Mouse (Mus musculus): ENCODE measurements around the gene Rimbp2. TPM values are rescaled to one million over a fixed set of nuclear protein-coding genes. Genes with fewer than 3 reads are reported as not detected.

Gene Rimbp2
- polyA plus RNA-seq, 1 experiment = not detected

DNA sequence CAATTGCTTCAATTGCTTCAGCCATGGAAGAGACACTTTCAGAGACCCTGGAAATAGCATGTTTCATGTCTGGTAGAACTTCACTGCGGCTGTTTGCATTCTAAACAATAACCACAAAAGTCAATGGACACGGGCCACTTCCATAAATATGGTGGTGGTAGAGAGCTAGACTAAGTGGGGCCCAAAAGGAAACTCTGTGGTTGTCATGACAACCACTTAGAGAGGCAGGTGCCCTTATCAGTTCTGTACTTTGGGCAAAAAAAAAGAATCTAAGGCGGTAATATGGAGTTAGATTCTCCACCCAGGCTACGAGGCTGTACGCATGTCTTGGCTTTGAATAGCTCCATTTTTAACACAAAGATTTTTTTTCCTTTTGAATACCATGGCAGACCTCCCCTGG is 86.5 kb downstream of the Rimbp2 start:
- H3K4me1 ChIP-seq (ENCODE audit: control insufficient read depth) = no peaks in the 10 kb centered on the region
- TF ChIP-seq GATA1 (IDR thresholded peaks at IDR 0.05; ENCODE audit: low read length) (no peak), TAL1 (IDR thresholded peaks at IDR 0.05; ENCODE audit: low read length) (no peak)
- peaks cover 3% of the 10 kb centered on the region; the same call in 1 of the 2 replicates for H3K9me3 ChIP-seq (ENCODE audit: control insufficient read depth, low read length)
- H3K4me3 ChIP-seq (replicated peaks) = no peak overlapping the region
- no peaks in the 10 kb centered on the region for H3K27me3 ChIP-seq (ENCODE audit: control insufficient read depth)
- no peaks in the 10 kb centered on the region for H3K36me3 ChIP-seq (ENCODE audit: control insufficient read depth)

DNA sequence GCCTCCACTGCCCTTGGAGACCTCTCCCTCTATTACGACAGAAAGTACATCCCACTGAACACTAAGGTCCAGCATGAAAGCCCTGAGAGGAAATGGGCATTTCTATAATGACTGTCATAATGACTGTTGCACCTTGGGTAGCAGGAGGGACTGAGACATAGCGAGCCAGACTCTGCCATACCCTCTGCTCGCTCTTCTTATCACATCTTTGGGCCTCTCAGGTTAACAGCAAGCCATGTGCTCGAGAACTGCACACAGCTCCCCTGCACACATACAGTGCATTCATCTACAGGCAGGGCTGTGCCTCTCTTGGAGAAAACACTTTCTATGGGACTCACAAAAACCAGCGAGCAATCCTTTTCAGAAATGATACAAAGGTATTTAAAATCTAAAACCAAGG is 87.0 kb downstream of the Rimbp2 start:
- Histone ChIP-seq H3K36me3 (ENCODE audit: control insufficient read depth) (no peaks in the 10 kb centered on the region), H3K9me3 (ENCODE audit: control insufficient read depth, low read length) (peaks cover 3% of the 10 kb centered on the region; the same call in 1 of the 2 replicates), H3K4me3 (replicated peaks) (no peak overlapping the region), H3K27me3 (ENCODE audit: control insufficient read depth) (no peaks in the 10 kb centered on the region), H3K4me1 (ENCODE audit: control insufficient read depth) (no peaks in the 10 kb centered on the region)
- TF ChIP-seq GATA1 (IDR thresholded peaks at IDR 0.05; ENCODE audit: low read length) = no peak
- TF ChIP-seq TAL1 (IDR thresholded peaks at IDR 0.05; ENCODE audit: low read length) = no peak

GRCm38 (mm10) chr5:128863497-128863896 is 89.8 kb downstream of the Rimbp2 start:
- Histone ChIP-seq H3K4me1 (ENCODE audit: control insufficient read depth) (no peaks in the 10 kb centered on the region), H3K27me3 (ENCODE audit: control insufficient read depth) (no peaks in the 10 kb centered on the region), H3K9me3 (ENCODE audit: control insufficient read depth, low read length) (peaks cover 3% of the 10 kb centered on the region; the same call in 1 of the 2 replicates), H3K4me3 (replicated peaks) (no peak overlapping the region), H3K36me3 (ENCODE audit: control insufficient read depth) (no peaks in the 10 kb centered on the region)
- TF ChIP-seq TAL1 (IDR thresholded peaks at IDR 0.05; ENCODE audit: low read length) = no peak
- TF ChIP-seq GATA1 (IDR thresholded peaks at IDR 0.05; ENCODE audit: low read length) = no peak

GRCm38 (mm10) chr5:128860907-128861306 is 92.4 kb downstream of the Rimbp2 start:
- TF ChIP-seq GATA1 (IDR thresholded peaks at IDR 0.05; ENCODE audit: low read length) (no peak), TAL1 (IDR thresholded peaks at IDR 0.05; ENCODE audit: low read length) (no peak)
- 0 out of 2 replicates have a peak, but pooled peaks cover 3% of the 10 kb centered on the region for H3K9me3 ChIP-seq (ENCODE audit: control insufficient read depth, low read length)
- H3K4me3 ChIP-seq (replicated peaks) = no peak overlapping the region
- no peaks in the 10 kb centered on the region for H3K36me3 ChIP-seq (ENCODE audit: control insufficient read depth)
- H3K27me3 ChIP-seq (ENCODE audit: control insufficient read depth) = no peaks in the 10 kb centered on the region
- H3K4me1 ChIP-seq (ENCODE audit: control insufficient read depth) = no peaks in the 10 kb centered on the region

DNA sequence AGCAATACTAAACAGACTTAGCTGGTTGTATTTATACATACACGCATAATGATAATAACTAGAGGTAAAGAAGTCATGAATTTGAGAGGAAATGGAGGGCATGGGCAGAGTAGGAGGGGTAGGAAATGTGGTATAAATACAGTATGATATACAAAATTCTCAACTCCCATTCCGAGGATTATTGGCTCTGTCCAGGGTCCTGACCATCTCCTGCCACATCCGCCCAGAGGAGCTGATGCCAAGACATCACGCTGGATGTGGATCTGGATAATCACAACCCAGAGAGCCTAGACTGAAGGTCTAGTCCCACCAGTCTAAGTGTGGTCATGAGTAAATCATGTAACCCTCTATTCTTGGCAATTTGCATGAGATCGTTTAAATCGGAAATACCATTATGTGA is 100.5 kb downstream of the Rimbp2 start:
- TF ChIP-seq TAL1 (IDR thresholded peaks at IDR 0.05; ENCODE audit: low read length) (no peak), GATA1 (IDR thresholded peaks at IDR 0.05; ENCODE audit: low read length) (no peak)
- Histone ChIP-seq H3K9me3 (ENCODE audit: control insufficient read depth, low read length) (peaks cover 3% of the 10 kb centered on the region; the same call in 1 of the 2 replicates), H3K4me1 (ENCODE audit: control insufficient read depth) (no peaks in the 10 kb centered on the region), H3K4me3 (replicated peaks) (no peak overlapping the region), H3K27me3 (ENCODE audit: control insufficient read depth) (no peaks in the 10 kb centered on the region), H3K36me3 (ENCODE audit: control insufficient read depth) (no peaks in the 10 kb centered on the region)

DNA sequence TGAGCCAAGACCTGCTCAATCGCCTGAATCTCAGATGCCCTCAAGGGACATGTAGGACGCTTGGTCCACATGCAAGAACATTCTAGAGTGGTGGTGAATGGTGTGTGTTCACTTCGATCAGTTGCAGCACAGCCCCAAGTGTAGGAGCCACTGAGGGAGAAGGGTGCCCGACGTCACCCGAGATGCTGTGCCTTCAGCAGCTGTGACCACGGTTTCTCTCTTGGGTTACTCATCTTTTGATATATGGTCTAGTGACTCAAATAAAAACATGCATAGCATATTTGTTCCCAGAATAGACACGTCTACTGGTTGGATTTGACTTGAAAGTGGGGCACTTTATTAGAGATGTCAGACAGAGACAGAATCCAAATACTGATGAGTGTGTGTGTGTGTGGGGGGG is 105.5 kb downstream of the Rimbp2 start:
- TF ChIP-seq TAL1 (IDR thresholded peaks at IDR 0.05; ENCODE audit: low read length) (no peak), GATA1 (IDR thresholded peaks at IDR 0.05; ENCODE audit: low read length) (no peak)
- Histone ChIP-seq H3K4me1 (ENCODE audit: control insufficient read depth) (no peaks in the 10 kb centered on the region), H3K9me3 (ENCODE audit: control insufficient read depth, low read length) (peaks cover 22% of the 10 kb centered on the region), H3K36me3 (ENCODE audit: control insufficient read depth) (no peaks in the 10 kb centered on the region), H3K4me3 (replicated peaks) (no peak overlapping the region), H3K27me3 (ENCODE audit: control insufficient read depth) (no peaks in the 10 kb centered on the region)

DNA sequence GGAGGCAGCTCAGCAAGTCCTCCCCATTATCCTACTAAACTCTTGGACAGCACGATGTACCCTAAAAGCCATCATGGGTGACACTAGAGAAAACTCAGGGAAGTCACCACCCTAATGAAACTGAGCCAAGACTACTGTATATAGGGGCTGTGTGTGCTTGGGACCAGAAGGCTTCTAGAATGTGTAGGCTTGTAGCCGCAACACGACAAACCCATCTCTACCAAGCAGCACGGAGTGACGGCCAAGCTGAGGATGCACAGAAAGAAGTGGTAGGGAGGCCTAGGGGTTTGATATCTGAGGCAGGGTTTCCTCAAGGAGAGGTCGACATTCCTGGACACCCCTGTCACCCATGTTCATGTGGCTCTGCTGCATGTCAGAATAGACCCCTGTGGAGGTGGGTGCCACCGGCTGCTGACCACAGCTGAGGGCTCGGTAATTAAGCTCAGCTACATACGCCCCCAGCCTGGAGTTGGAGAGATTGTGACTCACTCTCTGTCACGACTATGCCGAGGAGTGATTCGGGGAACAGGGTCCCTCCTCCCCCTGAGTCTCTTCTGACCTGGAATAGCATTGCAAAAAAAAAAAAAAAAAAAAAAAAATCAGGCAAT is 106.7 kb downstream of the Rimbp2 start:
- Histone ChIP-seq H3K4me3 (replicated peaks) (no peak overlapping the region), H3K36me3 (ENCODE audit: control insufficient read depth) (no peaks in the 10 kb centered on the region), H3K4me1 (ENCODE audit: control insufficient read depth) (no peaks in the 10 kb centered on the region), H3K27me3 (ENCODE audit: control insufficient read depth) (no peaks in the 10 kb centered on the region), H3K9me3 (ENCODE audit: control insufficient read depth, low read length) (peaks cover 22% of the 10 kb centered on the region)
- no peak for TF ChIP-seq TAL1 (IDR thresholded peaks at IDR 0.05; ENCODE audit: low read length)
- no peak for TF ChIP-seq GATA1 (IDR thresholded peaks at IDR 0.05; ENCODE audit: low read length)

GRCm38 (mm10) chr5:128845033-128845432 is 108.3 kb downstream of the Rimbp2 start:
- Histone ChIP-seq H3K4me3 (replicated peaks) (no peak overlapping the region), H3K9me3 (ENCODE audit: control insufficient read depth, low read length) (peaks cover 22% of the 10 kb centered on the region), H3K36me3 (ENCODE audit: control insufficient read depth) (no peaks in the 10 kb centered on the region), H3K4me1 (ENCODE audit: control insufficient read depth) (no peaks in the 10 kb centered on the region), H3K27me3 (ENCODE audit: control insufficient read depth) (no peaks in the 10 kb centered on the region)
- no peak for TF ChIP-seq TAL1 (IDR thresholded peaks at IDR 0.05; ENCODE audit: low read length)

GRCm38 (mm10) chr5:128843982-128844381 is 109.3 kb downstream of the Rimbp2 start:
- peaks cover 22% of the 10 kb centered on the region for H3K9me3 ChIP-seq (ENCODE audit: control insufficient read depth, low read length)
- H3K36me3 ChIP-seq (ENCODE audit: control insufficient read depth) = no peaks in the 10 kb centered on the region
- no peaks in the 10 kb centered on the region for H3K4me1 ChIP-seq (ENCODE audit: control insufficient read depth)
- H3K27me3 ChIP-seq (ENCODE audit: control insufficient read depth) = no peaks in the 10 kb centered on the region
- TF ChIP-seq TAL1 (IDR thresholded peaks at IDR 0.05; ENCODE audit: low read length) (no peak), GATA1 (IDR thresholded peaks at IDR 0.05; ENCODE audit: low read length) (no peak)
- H3K4me3 ChIP-seq (replicated peaks) = no peak overlapping the region

- H3K4me1 ChIP-seq (ENCODE audit: control insufficient read depth) = no peaks in the 10 kb centered on the region
- peaks cover 22% of the 10 kb centered on the region for H3K9me3 ChIP-seq (ENCODE audit: control insufficient read depth, low read length)
- no peak overlapping the region for H3K4me3 ChIP-seq (replicated peaks)
- TF ChIP-seq TAL1 (IDR thresholded peaks at IDR 0.05; ENCODE audit: low read length) (no peak), GATA1 (IDR thresholded peaks at IDR 0.05; ENCODE audit: low read length) (no peak)
- H3K36me3 ChIP-seq (ENCODE audit: control insufficient read depth) = no peaks in the 10 kb centered on the region
- no peaks in the 10 kb centered on the region for H3K27me3 ChIP-seq (ENCODE audit: control insufficient read depth)
These were observed 111.7 kb downstream of the Rimbp2 start for GRCm38 (mm10) chr5:128841541-128841940.
